Mouse (Mus musculus) mature B cell (primary cell): Measurements from ENCODE around the gene Olfr1396.
"Not testable (repeated sequence)": the region's sequence is repeated elsewhere in the genome, so short reads cannot be mapped to it uniquely, and the experiment has no call there.

Source experiments
- in situ Hi-C: fragments of 300-500 bp; cut with MboI; formaldehyde crosslinking; loops from 2 replicates; pipeline ENCODE4 v1.14.3; 2019

Gene Olfr1396

DNA sequence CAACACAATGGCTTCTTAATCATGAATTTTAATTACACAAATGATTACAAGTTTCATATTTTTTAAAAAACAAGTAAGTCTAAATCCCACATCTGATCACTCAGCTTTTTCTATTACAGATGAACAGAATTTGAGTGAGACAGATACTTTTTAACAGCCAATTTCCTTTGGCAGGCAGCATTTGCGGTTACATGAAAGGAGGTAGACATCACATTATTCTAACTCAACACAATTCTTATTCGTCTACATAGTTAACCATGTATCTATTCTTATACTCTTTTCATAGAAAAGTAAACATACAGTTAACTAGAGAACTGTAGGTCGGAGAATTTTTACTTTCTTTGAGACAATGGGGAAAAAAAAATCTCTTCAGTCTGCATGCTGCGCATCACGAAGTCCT lies 24.1 kb downstream of the Olfr1396 start:
- in situ Hi-C loops: no loop called here

DNA sequence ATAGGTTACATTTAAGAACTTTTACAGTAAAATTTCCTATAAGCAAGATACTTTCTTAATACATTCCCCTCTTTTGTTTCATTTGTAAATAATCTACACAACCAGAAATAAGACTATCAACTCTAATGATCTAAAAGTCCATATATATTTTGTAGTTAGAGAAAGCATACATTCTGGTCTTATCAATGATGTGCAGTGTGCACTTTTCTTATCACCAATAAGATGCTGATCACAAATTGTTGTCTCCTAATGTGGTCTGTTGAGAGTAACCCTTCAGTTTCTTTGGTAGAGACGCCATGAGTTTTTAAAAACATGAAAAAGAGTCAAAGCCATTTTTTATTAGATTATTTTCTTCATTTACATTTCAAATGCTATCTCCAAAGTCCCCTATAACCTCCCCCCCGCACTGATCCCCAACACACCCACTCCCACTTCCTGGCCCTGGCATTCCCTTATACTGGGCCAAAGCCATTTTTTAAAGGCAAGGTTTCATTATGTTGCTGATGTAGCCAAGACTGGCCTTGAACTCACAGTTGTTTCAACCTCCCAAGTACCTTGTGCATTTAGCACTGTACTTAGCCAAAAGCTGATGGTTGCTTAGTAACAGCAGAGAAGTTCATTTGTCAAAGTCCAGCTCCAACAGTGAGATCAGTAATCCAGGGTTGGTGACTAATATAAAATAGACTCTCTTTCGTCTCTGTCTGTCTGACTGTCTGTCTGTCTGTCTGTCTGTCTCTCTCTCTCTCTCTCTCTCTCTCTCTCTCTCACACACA lies 24.8 kb downstream of the Olfr1396 start:
- in situ Hi-C loops: no loop called here

DNA sequence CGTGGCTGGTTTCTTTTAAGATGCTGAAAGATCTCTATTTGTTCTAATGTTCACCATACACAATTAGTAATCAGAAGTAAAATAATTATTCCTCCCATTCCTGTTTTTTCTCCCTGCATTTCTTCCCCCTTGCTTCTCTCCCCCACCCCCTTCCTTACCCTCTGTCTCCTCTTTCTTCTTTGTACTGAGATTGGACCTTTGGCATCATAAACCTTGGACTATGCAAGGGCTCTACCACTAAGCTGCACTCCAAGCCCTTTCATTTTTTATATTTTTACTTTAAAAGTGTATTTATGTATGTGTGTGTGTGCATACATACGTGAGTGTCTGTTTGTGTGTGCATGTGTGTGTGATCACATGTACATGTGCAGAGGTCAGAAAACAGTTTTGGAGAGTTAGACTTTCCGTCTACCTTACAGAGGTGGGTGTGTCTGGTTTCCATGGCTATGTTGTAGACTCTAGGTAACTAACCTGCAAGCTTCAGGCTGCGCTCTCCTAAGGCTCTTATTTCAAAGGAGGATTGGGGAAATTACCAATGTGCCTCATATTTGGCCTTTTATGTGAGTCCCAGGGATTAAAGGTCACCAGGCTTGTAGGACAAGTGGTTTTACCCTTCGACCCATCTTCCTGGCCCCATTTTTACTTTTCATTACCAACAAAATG lies 25.6 kb downstream of the Olfr1396 start:
- in situ Hi-C loops: no loop called here

DNA sequence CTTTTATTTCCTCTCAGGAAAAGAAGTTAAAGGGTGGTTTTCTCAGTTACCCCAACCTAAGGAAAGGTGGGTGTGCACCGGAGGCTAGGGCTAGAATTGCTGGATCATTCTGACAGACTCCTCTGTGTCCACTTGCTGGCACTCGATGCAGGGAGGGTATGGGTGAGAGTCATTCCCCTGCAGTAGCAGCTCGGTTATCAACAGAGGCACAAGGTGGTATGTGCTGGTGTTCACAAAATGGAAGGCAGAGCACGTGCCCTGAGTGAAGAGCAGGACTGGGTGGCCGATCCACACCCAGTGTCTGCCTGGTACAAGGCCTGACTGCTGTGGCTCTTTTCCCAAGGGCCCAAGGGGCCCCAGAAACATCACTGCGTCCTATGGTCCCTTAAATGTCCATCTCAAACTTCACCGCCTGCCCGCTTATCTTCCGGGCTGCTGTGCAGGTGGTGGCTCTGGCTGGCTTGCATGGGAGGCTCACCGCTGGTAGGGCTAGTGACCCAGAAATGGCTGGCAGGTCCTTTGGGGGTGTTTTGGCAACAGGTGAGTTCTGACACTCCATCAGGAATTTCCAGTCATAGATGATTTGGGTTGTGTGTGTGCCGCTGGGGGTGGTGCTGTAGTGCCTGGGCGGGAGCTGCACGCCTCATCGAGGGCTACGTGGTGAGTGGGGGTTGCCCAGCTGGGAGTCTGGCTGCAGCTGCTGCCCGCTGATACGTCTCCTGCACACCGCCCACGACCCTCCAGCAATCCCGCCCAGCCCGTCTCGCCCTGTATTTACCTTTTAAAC lies 26.7 kb downstream of the Olfr1396 start:
- in situ Hi-C loops: no loop called here

DNA sequence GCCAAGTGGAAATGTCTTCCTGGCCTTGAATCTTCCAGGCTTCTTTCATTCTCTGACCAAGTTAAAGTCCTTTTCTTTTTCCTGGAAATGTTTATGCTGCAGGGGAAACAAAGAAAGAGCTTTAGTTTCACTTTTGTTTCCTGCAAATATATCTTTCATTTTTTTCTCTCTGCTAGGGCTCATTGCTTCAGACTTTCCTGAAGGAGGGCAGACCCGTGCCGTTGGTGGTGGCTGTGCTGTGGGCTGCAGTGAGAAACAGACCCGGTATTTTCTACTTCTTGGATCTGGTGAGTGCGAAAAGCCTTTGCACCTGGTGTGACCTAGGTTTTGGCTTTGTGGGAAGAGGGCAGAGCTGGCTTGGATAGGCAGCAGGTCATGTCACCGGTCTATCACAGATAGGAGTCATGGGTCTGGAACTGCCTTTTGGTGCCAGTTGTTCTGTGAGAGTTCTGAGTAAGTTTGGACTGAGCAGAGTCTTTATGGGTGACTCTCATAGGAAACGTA lies 27.8 kb downstream of the Olfr1396 start:
- in situ Hi-C loops: no loop called here

DNA sequence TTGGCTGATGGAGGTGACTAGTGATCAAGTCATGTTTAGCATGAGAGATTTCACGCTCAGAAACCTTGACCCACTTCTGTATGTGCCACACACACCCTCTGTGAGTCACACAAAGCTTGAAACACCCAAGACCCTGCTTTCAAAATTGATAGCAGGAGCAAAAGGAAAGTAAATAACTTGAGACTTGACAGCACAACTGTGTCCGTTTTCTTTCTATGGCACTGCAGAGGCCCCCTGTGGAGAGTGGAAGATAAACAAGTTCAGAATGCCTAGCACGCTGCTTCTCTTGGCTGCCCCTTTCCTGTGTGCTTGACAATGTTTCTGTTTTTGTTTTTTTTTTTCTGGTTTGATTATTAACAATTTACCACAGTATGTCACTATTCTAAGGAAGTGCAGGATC lies 29.8 kb downstream of the Olfr1396 start:
- in situ Hi-C loops: no loop called here

DNA sequence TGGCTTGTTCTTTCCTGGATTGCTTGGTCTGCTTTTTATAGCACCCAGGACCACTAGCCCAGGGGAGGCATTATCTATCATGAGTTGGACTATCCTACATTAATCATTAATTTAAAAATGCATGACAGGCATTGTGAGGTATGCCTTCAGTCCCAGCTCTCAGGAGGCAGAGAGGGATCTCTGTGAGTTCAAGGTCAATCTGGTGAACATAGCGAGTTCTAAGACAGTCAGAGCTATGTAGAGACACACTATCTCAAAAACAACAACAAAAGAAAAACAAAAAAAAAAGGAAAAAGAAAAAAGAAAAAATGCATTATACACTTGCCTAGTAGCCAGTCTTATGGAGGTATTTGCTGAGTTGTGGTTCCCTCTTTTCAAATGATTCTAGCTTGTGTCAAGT lies 30.3 kb downstream of the Olfr1396 start:
- in situ Hi-C loops: no loop called here

DNA sequence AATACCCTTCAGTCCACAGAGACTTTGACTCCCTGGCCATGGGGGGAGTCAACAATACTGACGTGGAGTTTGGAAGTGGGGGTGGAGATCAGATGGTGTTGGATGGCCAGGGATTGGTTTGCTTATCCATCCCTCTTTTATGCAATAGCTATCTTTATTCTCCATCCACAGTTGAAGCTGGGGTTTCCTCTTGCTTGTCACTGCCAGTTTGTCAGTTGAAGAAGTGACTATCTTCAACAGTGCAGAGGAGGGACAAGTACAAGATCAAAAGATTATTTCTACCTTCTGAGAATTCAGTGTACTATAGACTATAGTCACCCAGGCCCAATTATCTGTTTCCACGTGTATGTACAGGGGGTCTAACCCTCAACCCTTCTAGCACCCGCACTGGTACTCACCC lies 30.9 kb downstream of the Olfr1396 start:
- in situ Hi-C loops: no loop called here

DNA sequence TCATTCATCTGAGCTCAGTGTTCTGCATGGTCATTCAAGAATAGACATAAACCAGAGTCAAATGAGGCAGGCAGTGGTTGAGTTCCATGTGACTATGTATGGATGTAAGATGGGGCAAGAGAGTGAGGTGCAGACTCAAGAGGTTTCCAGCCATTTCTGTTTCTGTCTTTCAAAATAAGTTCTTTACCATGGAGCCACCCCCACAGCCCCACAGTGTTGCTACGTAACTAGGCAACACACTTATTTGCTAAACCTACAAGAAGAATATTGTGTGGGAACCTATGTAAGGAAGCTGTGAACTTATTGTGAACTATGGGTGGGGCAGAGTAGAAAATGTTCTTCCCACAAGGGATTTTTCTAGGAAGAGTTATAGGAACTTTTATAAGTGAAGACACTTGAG lies 31.5 kb downstream of the Olfr1396 start:
- in situ Hi-C loops: no loop called here

DNA sequence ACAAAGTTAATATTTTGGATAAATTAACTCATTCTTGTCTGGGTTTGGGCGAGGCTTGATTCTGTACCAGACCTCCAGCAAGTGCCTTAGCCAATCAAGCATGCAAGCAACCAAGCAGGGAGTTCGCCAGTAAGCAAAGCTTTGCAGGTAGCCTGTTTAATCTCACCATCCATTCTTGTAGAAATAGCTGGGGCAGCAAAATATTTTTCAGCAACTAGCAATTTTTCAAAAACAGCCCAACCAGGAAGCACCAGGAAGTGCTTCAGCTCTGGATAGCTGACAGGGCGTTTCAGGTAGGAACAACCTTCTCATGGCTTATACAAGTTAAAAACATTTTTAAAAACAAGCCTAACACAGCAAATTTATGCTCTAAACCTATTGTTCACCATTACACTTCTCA lies 32.8 kb downstream of the Olfr1396 start:
- in situ Hi-C loops: no loop called here

DNA sequence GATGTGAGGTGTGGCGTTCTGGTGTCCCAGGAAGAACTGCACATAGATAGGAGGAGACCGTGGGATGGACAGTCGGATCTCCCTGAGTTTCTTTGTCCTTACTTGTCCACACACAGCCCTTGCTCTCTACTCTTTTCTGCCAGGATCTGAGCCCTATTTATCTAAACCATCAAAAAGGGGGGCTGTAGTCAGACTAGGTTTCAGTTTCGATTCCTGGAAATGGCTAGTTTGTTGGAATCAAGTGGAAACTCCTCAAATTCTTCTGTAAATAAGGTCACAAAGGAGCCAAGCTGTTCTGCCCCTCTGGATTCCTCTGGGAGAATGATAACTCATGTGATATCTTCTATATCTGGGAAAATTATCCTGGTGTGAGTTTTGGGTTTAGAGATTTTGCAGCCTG lies 33.3 kb downstream of the Olfr1396 start:
- in situ Hi-C loops: no loop called here

DNA sequence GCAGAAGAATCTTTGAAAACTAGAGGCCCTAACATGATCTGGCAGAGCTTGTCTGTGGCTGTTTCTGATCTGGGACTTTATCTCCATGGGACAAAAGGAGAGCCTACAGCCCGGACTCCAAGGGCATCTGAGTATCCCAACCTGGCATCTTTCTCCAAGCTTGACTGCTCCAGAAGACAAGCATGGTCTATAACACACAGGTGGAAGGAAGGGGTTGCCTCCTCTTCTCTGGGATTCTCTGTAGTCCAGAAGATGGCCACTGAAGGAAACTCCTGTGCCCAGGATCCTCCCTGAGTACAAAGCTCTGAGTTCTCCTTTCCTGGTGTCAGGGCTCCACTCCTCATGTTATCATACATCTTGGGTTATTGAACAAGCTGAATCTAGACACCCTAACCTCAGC lies 34.0 kb downstream of the Olfr1396 start:
- in situ Hi-C loops: no loop called here

DNA sequence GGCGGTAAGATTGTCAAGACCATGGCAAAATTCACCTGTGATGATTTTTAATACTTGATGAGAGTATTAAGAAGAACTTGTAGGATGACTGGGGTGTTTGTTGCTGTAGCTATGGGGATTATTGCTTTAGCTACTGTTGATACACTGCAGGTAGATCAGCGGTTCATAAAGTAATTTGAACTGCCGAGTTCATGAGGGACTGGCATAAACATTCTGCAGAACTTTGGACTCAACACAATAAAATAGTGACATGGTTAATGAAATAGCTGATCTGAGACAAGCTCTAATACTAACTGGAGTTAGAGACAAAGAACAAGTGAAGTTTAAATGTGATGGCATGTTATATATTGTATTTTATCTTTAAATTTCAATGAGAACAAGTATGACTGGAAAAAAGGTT lies 36.0 kb downstream of the Olfr1396 start:
- in situ Hi-C loops: no loop called here

DNA sequence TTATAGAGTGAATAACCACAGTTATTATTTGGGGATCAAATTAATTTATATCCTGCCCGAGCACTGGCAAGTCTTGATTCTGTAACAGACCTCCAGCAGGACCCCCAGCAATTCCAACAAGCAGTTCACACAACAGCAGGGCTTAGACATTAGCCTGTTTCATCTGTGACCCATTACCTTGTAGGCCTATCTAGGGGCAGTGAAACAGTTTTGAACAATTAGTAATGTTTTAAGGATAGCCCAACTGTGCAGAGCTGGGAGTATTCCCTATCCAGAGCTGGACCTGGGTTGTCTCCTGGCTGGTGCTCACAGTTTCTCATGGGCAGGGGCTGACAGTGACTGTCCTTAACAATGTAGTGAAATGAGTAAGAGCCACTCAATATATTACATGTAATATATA lies 37.7 kb downstream of the Olfr1396 start:
- in situ Hi-C loops: no loop called here

DNA sequence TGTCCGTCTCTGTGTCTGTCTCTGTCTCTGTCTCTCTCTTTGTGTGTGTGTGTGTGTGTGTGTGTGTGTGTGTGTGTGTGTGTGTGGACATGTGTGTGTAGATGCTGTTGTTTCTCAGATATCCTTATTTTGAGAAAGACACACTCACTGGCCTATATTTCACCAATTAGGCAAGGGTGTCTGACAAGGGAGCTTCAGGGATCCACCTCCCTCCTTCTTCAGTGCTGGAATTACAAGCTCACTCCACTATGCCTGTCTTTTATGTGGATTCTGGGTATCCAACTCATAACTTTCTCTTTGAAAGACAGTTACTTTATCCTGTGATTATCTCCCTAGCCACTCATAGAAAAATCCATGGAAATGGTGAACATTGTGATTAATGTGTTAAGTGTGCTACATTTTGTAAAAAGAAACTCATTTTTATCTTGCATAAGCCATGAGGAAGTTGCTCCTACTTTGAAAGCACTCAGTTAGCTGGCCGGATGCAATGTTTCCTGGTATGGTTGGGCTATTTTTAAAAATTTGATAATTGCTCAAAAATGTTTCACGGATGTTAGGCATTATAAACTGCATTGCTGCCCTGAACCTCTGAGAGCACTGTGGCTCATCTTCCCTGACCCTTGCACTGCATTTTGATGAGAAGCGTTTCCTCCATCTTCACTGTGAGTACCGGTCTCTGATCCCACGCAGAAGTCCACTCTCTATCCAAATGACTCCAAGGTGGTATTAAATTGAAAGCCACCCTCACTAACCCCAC lies 38.5 kb downstream of the Olfr1396 start, which contains the start of gene Ifi47:
Ifi47 (plus strand) TSS at position 587 of the 757 bp plus-strand sequence.
- in situ Hi-C loops: not testable (repeated sequence)

DNA sequence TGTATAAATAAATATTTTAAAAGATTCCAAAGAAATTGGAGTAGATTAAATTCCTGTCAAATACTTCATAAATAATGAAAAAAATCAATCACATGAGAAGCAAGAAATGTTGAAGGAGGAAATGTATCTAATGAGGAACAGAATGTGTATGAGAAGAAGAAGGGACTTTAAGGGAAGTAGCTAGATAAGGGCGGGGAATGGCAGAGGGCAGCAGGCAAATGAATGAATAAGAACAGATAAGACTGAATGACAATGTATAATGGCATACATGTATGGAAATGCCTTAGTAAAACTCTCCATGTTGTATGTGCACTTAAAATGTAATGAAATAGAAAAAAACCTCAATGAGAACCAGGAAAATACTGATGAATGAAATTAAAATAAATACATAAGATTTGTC lies 46.3 kb downstream of the Olfr1396 start:
- in situ Hi-C loops: no loop called here

DNA sequence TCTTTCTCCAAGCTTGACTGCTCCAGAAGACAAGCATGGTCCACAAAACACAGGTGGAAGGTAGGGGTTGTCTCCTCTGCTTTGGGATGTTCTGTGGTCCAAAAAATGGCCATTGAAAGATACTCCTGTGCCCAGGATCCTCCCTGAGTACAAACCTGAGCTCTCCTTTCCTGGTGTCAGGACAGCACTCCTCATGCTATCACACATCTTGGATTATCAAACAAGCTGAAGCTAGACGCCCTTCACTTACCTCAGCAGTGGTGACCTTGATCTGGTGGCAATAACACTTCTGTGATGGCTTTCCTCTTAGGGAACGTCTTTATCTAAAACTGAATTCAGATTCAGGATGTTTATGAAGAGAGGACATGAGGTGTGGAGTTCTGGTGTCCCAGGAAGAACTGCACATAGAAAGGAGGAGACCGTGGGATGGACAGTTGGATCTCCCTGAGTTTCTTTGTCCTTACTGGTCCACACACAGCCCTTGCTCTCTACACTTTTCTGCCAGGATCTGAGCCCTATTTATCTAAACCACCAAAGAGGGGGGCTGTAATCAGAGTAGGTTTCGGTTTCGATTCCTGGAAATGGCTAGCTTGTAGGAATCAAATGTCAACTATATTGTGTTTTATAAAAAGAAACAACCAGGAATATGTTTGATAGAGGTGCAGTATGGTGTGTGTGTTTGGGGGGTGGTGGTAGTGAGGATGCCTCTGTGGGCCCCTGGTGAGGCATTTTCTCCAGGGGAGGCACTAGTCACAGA lies 50.8 kb downstream of the Olfr1396 start, which contains the start of gene Tgtp2:
Tgtp2 (minus strand) TSS at position 494 of the 757 bp plus-strand sequence.
- in situ Hi-C loops: not testable (repeated sequence)

DNA sequence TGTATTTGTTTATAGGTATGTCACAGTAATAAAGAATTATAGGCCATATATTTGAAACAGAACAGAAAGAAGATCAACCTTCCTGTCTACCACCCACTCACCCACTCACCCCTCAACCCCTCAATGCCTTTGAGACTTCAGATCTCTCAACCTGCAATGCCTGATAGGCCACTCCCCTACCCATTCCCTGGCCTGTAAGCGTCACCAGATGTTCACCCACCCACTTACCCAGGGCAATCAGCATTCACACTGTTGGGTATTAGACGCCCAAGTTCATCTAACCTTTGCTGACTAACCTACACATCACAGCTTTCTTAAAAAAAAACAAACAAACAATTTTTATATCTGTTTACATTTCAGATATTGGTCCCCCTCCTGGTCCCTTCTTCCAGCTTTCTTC lies 52.8 kb downstream of the Olfr1396 start:
- in situ Hi-C loops: not testable (repeated sequence)

DNA sequence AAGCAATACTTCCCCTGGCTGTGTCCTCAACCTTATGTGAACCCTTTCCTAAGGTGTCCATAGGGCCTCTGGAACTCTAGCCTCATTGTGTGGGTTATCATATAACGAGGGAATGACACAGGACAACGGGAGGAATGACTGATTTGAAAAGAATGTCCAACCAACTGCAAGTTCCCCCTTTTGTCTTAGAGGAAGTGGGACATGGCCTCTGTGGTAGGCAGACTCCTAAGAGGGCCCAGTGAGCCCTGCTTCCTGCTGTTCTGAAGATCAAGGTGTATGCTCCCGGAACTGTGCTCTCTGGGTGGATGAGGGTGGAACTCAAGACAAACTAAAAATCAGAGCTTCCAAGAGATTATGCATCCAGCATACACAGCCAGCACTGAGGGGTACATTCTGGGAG lies 54.6 kb downstream of the Olfr1396 start:
- in situ Hi-C loops: not testable (repeated sequence)
